Mouse (Mus musculus) ES-Bruce4 (cell line): ENCODE data around the gene Pbld2. TPM values are rescaled to one million over a fixed set of nuclear protein-coding genes. Genes with fewer than 3 reads are reported as not detected.

Experiments
- H3K27ac ChIP-seq: 2 replicates; pipeline ENCODE4 v1.5.1; 2012; ENCODE audit warnings: low read length, inconsistent platforms; ENCODE audit not compliant: insufficient read depth
- H3K27me3 ChIP-seq: 2 replicates; pipeline ENCODE4 v1.6.1; 2012; ENCODE audit warnings: mild to moderate bottlenecking, low read length, inconsistent platforms; ENCODE audit not compliant: control insufficient read depth, poor library complexity, insufficient read depth, severe bottlenecking
- H3K36me3 ChIP-seq: 2 replicates; pipeline ENCODE4 v1.6.1; 2012; ENCODE audit warnings: inconsistent platforms, mild to moderate bottlenecking, low read length, moderate library complexity; ENCODE audit not compliant: control insufficient read depth, poor library complexity, insufficient read depth, severe bottlenecking
- H3K4me1 ChIP-seq: one replicate; pipeline ENCODE4 v1.8.1; 2011; ENCODE audit warnings: low read length; ENCODE audit not compliant: control insufficient read depth, insufficient read depth
- H3K4me3 ChIP-seq: 2 replicates; pipeline ENCODE4 v1.5.1; 2011; ENCODE audit warnings: low read depth, mild to moderate bottlenecking, low read length
- H3K9ac ChIP-seq: 2 replicates; pipeline ENCODE4 v1.6.1; 2012; ENCODE audit warnings: low read depth, mild to moderate bottlenecking, inconsistent platforms; ENCODE audit not compliant: poor library complexity, severe bottlenecking
- H3K9me3 ChIP-seq: replicated peaks from 2 replicates; pipeline ENCODE4 v1.6.1; 2012; ENCODE audit warnings: mild to moderate bottlenecking, low read length, inconsistent platforms; ENCODE audit not compliant: control insufficient read depth, poor library complexity, insufficient read depth, severe bottlenecking
- CTCF ChIP-seq: IDR thresholded peaks from one replicate; pipeline ENCODE4 v1.8.1; 2011; ENCODE audit warnings: low read depth, low read length
- EP300 ChIP-seq: IDR thresholded peaks from 2 replicates; pipeline ENCODE4 v1.6.1; 2011; ENCODE audit warnings: low read depth, low read length; ENCODE audit not compliant: insufficient read depth
- POLR2A ChIP-seq: IDR thresholded peaks from one replicate; pipeline ENCODE4 v1.8.1; 2011; ENCODE audit warnings: low read length; ENCODE audit not compliant: insufficient read depth
- polyA plus RNA-seq: library from polyadenylated mRNA; stranded (reverse); fragments of >200 nt; gene quantifications from 2 replicates; pipeline ENCODE4 v1.2.4, GENCODE M21; 2011; ENCODE audit warnings: low read depth; ENCODE audit not compliant: missing spikeins, insufficient read depth, insufficient read length

The Pbld2 gene
- polyA plus RNA-seq, 1 experiment = 1.3 TPM

DNA sequence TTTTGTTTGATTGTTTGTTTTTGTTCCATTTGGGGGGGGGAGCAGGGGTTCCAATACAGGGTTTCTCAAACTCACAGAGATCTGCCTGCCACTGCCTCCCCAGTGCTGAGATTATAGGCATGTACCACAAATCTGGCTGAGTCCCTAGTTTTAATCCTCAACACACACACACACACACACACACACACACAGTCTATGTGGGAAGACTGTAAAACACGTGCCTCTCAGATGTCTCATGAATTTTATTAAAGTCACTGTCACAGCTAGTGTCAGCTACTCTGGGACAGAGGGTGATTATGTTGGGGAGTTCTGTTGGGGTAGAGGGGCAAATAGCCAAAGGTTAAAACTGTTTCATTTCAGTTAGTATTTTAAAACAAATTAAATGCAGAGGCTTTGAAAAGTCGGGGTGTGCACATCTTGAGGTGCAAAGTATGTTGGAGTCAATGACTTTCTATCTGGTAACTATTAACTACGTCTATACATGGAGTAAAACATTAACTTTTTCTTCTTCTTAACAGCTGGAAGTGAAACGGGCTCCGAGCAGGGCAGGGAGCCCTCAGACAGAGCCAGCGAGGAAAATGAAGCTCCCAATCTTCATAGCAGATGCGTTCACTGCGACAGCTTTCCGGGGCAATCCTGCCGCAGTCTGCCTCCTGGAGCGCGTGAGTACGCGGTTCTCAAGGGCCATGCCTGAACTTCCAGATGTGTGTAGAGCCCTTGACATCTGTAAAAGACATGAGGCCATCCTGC is 14.6 kb downstream of the Pbld2 start:
- Histone ChIP-seq H3K9me3 (no peaks in the 10 kb centered on the region), H3K27ac (no peak overlapping the region), H3K4me3 (peak overlapping the region; percentile 2; the same call in 1 of the 2 replicates), H3K4me1 (no peaks in the 10 kb centered on the region), H3K9ac (no peak overlapping the region), H3K27me3 (no peaks in the 10 kb centered on the region), H3K36me3 (no peaks in the 10 kb centered on the region)
- TF ChIP-seq CTCF (no peak), POLR2A (no peak), EP300 (no peak)

GRCm38 (mm10) chr10:63039867-63040628 is 15.9 kb downstream of the Pbld2 start:
- Histone ChIP-seq H3K27ac (no peak overlapping the region), H3K9me3 (no peaks in the 10 kb centered on the region), H3K4me3 (no peak overlapping the region), H3K36me3 (no peaks in the 10 kb centered on the region), H3K9ac (no peak overlapping the region), H3K4me1 (no peaks in the 10 kb centered on the region), H3K27me3 (no peaks in the 10 kb centered on the region)
- TF ChIP-seq POLR2A (no peak), EP300 (no peak), CTCF (no peak)

GRCm38 (mm10) chr10:63043154-63043553 is 19.0 kb downstream of the Pbld2 start:
- Histone ChIP-seq H3K36me3 (no peaks in the 10 kb centered on the region), H3K4me3 (no peak overlapping the region), H3K27ac (no peak overlapping the region), H3K9me3 (no peaks in the 10 kb centered on the region), H3K9ac (no peak overlapping the region), H3K4me1 (no peaks in the 10 kb centered on the region), H3K27me3 (no peaks in the 10 kb centered on the region)
- TF ChIP-seq CTCF (no peak), EP300 (no peak), POLR2A (no peak)

- Histone ChIP-seq H3K27me3 (no peaks in the 10 kb centered on the region), H3K9ac (no peak overlapping the region), H3K4me1 (no peaks in the 10 kb centered on the region), H3K9me3 (no peaks in the 10 kb centered on the region), H3K36me3 (no peaks in the 10 kb centered on the region), H3K27ac (no peak overlapping the region), H3K4me3 (no peak overlapping the region)
- TF ChIP-seq EP300 = no peak
- TF ChIP-seq POLR2A = no peak
- TF ChIP-seq CTCF = no peak
Observed at GRCm38 (mm10) chr10:63047751-63048150, 23.6 kb downstream of the Pbld2 start.

DNA sequence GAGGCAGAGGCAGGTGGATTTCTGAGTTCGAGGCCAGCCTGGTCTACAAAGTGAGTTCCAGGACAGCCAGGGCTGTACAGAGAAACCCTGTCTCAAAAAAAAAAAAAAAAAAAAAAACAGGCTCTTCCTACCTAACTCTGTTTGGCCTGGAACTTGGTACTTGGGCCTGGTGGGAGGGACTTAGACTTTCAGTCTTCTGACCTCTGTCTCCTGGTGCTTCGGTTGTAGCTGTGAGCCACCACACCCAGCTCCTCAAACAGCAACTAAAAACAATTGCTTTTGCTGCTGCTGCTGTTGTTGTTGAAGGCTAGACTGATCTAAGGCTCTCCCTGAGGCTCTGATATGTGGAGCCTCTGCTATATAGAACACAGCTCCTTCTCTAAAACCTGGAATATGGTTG is 25.0 kb downstream of the Pbld2 start:
- H3K9ac ChIP-seq = no peak overlapping the region
- H3K27me3 ChIP-seq = no peaks in the 10 kb centered on the region
- H3K4me1 ChIP-seq = no peaks in the 10 kb centered on the region
- H3K4me3 ChIP-seq = no peak overlapping the region
- H3K27ac ChIP-seq = 0 out of 2 replicates have a peak overlapping the region, but pooled peaks have one; percentile 29
- no peaks in the 10 kb centered on the region for H3K9me3 ChIP-seq
- H3K36me3 ChIP-seq = no peaks in the 10 kb centered on the region
- TF ChIP-seq POLR2A = no peak
- TF ChIP-seq EP300 = no peak
- no peak for TF ChIP-seq CTCF

DNA sequence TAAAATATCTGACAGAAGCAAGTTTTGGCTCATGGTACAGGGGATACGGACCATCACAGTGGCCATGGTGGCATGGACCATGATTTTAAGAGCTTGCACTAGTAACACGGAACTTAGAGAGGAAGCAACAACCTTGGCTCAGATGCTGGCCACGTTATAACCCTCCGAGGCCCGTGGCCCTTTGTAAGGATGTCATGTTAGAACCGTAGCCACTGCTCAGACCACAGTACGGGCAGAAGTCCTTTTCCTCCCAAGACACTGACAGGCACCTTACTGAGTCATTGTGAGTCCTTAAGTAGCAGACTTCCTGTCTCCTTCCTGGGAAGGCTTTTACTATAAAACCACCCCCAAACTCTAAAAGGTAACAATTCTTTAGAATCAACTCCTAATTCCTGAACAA is 27.2 kb downstream of the Pbld2 start:
- TF ChIP-seq POLR2A (no peak), EP300 (no peak), CTCF (no peak)
- no peaks in the 10 kb centered on the region for H3K27me3 ChIP-seq
- H3K9me3 ChIP-seq = no peaks in the 10 kb centered on the region
- no peaks in the 10 kb centered on the region for H3K36me3 ChIP-seq
- no peak overlapping the region for H3K9ac ChIP-seq
- no peak overlapping the region for H3K4me3 ChIP-seq
- H3K27ac ChIP-seq = no peak overlapping the region
- no peaks in the 10 kb centered on the region for H3K4me1 ChIP-seq
